Mouse (Mus musculus) kidney, postnatal 25 days (tissue): Measurements from ENCODE around the gene Rimbp2.
A peak's percentile ranks its signal among the peaks of the same experiment; 100 is the strongest.

Source experiments
- DNase-seq, 2 experiments: peaks; one replicate each; pipeline ENCODE4 v3.0.0; 2021; ENCODE audit warnings: mixed read lengths in 2 of 2

Gene Rimbp2

DNA sequence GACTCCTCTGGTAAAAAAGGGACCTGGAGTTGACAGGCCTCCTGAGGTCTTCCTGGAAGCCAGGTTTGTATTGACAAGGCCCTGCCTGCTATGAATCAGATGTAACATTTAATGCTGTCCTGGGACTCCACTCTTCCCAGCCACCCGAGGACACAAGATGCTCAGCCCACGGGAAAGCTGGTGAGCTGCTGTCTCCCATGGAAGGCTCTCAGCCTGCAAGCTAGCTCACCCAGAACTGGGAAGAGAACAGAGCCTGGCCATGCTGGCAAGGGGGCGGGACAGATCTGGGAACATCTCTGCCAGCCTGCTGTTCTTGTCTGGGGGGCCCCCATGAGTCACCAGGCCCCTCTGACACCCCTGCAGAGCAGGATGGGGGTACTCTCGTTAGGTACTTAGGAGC, 111.7 kb downstream of the Rimbp2 start:
- no peak for DNase-seq

DNA sequence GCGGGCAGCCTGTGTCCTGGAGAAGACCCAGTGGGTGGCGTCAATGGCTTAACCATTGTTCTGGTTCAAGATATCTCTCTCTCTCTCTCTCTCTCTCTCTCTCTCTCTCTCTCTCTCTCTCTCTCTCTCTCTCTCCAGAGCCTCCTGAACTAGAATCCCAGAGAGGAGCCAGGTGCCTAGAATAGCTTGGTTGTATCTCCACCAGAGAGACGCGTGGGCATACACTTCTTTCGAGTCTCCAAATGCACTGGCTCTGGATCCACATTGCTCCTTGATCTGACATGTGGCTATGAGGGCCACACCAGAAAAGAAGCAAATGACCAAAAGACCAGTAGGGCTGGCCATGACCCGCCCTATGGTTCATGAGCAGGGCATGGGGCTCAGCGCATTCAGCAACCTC, 116.2 kb downstream of the Rimbp2 start:
- no peak for DNase-seq

DNA sequence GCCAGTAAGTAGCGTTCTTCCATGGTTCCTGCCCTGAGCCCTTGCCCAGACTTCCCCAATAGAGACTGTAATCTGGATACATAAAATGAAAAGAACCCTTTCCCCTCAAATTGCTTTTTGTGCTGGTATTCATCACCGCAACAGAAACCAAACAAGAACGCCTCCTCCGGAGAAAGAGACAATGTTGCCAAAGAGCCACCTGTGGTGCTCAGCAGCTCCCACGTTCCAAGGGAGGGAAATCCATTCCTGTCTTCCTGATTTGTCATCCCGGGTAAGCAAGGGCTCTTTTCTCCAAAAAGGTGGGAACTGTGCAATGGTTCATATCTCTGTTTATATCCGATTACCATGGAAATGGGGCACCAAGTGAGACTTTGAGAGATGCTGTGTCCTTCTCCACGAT, 119.2 kb downstream of the Rimbp2 start:
- no peak for DNase-seq

DNA sequence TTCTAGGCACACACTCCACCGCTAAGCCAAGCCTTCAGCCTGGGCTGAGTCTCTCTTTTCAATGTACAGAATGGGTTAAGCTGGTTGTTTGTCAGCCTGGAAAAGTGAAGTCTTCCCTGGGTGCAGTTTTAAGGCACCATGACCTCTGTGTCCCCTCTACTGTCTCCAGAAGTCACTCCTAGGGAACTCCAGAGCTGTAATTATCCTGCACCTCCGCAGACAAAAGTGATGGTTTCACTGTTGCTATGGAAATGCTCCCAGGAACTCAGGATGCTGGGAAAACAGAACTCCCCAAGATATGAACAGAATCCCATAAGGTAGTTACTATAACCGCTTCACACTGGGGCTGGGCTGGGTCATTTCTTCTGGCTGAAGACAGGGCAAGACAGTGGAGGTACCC, 130.4 kb downstream of the Rimbp2 start:
- DNase-seq: no peak

DNA sequence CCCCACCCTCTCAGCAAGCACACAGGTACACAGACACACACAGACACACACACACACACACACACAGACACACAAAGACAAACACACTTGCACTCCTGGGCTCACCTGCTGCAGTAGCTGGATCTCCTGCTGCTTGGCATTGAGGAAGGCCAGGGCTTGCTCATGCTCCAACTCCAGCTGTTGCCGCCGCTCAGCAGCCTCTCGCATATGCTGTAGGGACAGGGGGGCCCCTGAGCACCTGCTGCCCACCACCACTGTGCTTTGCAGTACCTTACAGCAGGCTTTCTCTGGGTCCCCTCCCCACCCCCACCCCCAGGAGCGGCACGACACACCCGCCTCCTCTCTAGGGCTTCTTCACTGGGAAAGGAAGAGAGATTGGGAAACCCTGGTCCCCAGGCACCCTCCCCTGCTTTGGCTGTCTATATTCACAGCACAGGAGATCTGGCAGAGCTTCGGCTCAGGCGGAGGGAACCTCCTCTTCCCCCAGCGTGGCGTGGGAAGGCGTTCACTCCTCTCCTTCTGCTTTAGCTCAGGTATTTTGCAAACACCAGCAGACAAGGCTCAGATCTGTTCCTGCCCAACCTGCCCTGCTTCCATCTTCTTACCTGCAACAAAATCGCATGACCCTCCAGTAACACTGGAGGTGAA, 133.5 kb downstream of the Rimbp2 start:
- DNase-seq: no peak

DNA sequence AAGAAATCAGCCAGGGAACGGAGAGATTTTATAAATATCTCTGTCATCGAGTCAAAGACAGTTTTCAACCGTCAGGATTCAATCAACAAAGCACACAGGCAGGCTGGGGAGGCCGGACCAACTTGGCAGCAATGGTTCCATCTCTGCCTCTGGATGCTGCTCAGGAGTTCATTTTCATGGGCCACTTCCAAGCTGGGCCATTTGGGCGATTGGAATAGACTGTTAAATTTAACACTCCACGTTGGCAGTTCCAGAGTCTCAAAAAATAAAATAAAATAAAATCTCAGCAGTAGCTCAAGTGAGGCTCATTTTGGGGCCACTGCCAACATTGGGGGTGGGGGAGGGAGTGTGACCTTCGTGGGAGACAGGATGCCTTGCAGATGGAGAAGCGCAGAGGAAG, 137.7 kb downstream of the Rimbp2 start:
- DNase-seq: no peak

DNA sequence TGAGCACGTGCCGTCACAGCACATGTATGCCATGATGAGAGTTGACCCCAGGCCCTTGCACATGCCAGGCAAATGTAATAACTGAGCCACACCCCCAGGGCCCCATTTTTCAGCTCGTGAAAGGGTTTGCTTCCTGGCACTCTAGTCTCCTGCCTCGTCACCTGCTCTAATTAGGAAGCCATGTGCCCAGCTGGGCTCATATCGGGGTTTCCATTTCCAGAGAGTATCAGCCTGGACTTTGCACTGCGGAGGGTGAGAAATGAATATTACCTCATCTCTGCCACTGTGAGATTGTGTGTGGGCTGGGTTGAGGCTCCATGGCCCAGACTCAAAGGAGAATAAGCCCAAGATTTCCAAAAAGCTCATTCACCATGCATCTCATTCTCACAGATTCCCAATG, 138.2 kb downstream of the Rimbp2 start:
- no peak for DNase-seq

DNA sequence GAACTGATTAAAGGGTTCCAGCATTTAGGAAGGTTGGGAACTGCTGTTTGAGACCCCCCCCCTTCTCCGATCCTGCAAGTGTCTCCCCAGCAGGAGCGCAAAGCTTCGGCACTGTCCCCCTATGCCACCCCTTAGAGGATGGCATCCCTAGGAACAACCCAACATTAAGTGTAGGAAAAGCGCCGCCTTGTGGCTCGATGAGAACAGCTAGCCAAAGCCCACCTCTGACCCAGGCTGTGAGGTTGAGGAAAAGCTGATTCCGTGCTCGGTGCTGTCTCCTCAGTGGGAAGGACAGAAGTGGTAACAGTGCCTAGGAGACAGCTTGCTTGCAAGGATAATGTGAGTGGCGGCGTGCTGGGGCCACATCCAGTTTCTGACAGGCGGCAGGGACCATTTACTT, 140.2 kb downstream of the Rimbp2 start:
- no peak for DNase-seq

DNA sequence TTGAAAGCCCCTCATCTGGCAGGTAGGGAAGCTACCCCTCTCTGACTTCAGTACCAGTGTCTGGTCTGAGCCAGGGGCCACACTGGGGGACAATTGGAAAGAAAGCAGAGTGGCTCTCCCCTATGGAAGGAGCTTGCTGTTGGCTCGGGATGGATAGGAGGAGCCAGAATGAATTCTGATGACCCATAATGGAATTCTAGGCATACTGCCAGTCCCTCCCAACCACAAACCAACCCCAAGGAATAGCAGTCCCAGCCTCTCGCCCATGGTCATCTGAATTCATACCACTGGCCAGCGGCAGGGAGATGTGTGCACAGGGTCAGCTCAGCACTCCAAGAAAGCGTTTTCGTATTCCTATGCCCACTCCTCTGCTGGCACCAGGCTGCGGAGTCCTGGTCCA, 141.9 kb downstream of the Rimbp2 start:
- DNase-seq: no peak

DNA sequence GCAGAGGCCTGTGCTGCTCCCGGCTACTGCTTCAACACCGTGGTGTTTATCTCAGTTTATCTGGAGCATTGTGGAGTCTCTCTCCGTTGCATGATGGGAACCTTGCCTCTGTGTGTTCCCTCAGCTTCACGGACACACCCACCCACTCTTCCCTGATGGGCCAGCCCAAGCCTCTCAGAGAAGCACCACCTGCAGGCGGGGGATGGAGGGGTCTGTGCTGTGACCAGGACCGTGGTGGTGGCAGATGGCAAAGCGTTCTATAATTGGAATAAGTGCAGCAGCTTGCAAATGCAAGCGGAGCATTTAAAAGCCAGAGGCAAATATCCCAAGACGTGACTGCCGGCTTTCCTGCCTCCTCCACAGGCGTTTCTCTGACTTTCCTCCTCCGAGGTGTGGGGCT, 143.3 kb downstream of the Rimbp2 start:
- DNase-seq: no peak

DNA sequence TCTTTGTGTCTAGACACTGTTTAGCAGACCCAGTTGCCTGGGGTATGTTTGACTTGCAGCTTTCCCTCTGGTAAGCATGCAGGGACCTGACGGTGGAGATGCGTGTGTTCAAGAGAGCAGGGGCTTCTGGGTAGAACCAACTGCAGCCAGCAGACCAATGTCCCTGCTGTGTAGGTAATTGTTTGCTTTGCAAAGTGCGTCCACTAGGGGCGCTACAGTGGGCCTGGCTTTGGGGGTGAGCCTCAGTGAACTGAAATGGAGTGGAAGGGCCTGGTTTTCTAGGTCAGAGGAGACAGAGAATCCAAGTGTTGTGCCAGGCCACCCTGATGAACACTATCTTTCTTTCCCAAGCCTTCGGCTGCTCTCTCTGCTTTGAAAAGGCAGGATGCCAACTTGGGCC, 143.9 kb downstream of the Rimbp2 start:
- DNase-seq: peak in 1 of 2 experiments; percentile 10

DNA sequence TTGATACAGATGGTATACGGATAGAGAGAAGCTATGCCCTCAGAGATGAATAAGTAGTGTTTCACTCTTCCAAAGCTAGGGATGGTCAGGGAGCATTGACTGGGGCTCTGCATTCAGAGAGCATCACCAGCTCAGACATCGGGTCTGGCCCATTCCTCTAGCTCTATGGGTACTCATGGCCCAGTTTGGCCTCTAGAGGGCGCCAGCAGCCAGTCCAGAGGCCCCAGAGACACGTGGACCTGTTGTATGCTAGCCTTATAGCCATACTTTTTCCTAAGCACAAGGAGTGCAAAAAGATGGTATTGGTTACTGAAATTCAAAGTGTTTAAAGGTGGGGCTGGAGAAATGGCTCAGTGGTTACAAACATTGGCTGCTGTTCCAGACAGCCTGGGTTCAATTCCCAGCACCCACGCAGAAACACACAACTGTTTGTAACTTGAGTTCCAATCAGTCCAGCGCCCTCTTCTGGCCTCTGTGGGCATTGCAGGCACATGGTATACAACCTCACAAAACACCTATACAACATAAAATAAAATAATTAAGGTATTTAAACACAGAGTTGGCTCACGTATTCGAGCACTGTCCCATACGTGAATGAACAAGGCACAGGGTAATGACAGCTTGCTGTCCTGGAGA, 144.6 kb downstream of the Rimbp2 start:
- DNase-seq: peak in 1 of 2 experiments; percentile 23

DNA sequence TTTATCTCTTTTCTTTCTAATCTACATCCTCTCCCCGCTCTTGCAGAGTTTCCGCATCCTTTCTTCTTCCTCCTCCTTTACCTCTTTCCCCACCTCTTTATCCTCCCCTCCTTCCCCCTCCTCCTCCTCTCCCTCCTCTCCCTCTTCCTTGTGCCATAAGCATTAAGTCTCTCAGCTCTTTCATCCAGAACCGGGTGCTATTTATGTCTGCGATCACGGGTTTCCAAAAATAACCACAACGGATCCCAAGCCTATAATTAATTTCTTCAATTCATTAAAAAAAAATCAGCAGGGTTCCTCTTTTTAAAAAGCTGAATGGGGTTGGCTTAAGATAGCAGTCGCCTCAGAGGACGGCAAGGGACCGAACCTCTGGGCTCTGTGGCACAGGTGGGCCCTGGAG, 145.9 kb downstream of the Rimbp2 start:
- DNase-seq: no peak

DNA sequence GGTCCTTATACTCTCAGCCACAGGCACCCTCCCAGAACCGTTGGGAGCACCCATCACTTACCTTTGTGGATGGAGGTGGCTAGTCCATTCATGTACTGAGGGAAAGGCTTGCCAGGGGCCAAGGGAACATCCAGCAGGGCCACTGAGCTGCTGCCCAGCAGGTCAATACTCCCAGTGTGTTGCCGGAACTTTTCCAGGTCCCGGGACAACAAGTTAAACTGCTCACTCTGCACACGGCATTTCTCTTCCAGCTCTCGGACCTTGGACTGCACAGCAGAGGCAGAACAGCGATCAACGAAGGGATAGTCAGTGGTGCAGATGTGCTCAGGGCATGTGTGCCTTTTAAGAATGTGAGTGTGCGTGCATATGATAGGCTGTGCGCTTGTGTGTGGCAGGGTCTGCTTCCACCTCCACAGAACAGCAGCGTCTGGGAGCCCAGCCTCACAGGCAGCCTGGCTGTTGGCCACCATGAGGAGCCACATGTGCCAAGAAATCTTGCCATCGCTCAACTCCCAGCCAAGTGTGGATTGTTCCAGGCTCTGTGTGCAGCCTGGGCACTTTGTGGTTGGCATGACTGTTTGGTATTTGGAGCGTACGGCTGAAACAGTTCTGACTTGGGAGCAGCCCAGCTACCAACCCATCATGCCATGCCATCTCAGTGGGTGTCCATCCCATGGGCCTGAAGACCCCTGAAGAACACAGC, 146.8 kb downstream of the Rimbp2 start:
- no peak for DNase-seq

DNA sequence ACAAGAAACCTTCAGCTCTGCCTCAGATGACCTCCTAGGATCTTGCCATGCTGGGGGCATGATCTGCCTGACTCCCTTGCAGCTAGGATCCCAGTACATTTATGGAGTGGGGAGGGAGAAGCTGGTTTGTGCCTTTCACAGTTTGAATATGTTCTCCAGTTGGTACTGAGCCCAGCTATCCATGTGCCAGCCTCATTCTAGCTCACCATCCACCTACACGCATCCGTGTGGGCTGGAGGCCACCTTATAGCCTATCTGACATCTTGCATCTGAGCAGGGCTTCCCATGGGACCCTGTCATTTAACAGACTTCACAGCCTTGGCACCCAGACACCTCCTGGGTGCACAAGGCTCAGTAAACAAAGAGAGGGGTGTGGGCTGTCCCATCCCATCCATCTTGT, 148.2 kb downstream of the Rimbp2 start:
- no peak for DNase-seq

DNA sequence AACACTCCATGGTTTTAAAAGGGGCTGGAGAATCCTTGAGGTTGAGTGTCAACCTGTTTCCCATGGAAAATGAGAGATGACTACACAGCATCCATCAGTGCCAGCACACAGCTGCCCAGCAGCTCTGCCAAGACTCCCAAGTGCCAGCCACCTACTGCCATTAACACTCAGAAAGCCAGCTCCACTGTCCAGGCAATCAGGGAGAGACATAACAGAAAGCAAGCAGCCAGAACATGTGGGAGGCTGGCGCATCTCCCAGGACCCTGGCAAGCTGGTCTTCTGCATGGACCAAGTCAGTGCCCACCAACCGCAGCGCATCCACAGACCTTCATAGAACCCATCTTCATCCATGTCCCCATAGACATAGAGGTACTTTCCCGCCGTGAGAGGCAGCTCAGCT, 152.7 kb downstream of the Rimbp2 start:
- no peak for DNase-seq

DNA sequence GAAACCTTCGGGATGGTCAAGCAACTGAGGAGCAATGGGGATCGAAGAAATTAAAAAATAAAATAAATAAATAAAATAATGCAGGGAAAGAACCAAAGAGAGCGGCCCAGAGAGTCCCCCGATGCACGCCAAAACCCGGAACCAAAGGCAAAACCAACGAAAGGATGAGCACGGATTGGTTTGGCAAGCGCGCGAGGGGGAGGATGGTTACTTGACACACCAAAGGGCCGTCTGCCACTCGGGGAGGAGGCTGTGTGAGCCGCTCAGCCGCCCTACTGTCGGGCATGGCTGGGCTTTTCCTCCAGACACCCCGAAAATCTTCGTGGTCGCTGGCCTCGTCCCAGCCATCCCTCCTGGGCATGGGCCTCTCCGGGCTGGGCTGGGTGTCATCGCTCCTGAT, 171.7 kb downstream of the Rimbp2 start:
- no peak for DNase-seq

DNA sequence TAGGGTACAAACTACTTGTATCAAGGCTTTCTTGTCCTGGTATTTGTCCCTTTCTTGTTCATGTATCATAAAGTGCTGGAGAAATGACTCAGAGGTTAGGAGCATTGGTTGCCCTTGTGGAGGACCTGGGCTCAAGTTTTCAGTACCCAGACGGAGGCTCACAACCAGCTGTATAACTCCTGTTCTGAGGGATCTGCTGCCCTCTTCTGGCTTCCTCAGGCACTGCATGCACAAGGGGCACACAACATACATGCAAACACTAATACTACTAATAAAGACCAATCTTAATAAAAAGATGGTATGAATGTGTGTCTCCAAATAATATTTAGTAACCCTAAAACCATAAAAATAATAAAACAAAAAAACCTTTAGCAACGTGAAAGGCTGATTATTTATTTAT, 176.9 kb downstream of the Rimbp2 start:
- DNase-seq: no peak

DNA sequence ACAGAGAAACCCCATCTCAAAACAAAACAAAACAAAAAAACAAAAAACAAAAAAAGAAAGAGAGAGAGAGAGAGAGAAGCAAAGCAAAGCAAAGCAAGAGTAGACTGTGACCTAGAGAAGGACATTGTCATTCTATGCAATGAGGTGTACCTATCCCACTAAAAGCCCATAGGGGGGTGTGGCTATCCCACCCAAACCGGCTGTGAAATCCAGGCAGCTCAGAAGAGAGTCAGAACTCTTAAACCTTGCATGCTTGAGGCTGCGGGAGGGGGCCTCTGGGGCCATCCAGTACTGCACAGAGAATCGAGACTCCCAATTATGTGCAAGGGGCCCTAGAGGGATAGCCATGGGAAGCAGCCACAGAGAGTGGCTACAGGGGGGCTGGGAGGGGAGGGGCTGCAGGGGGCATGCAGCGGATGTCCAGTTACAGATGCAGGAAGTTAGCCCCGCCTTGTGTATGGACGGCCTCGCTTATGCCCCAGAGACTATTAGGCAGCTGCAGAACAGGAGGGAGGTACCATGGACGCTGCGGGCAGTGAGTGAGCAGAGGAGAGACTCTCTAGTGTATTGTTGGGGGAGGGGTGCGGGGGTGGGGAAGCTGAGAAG, 184.2 kb downstream of the Rimbp2 start:
- DNase-seq: no peak

DNA sequence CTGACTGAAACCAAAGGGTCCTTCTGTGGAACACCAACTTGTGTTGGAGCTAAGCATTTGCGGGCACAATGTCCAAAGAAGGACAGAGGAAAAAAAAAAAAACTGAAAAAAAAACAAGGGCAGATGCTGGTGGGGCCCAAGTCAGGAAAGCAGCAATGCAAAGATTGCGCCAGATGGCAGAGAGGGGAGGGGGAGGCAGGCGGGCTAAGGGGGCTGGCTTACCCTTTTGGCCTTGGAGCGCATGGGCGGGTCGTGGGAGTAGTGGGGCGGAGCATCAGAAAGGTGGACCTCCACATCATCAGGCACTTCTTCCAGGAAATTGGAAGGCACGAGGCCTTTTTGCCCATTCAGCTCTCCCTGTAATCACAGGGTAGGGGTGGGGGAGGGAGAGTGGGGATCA, 192.2 kb downstream of the Rimbp2 start:
- no peak for DNase-seq

DNA sequence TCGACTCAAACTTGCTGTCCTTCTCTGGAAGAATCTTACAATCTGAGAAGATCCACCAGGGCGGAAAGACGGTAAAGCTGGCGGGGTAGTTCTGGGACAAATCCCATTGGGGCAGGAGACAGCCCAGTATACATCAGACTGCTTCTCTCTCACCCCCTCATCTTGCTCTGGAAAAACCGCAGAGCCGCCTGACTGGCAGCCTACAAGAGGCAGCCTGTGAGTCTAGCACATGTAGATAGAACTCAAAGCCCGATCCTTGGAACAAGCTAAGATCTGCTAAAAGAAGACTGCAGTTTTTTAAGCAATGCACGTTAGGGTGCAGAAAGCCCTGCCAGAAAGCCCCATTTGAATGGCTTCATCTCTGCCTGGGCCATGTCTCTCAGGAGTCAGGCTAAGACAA, 207.0 kb downstream of the Rimbp2 start:
- DNase-seq: no peak

DNA sequence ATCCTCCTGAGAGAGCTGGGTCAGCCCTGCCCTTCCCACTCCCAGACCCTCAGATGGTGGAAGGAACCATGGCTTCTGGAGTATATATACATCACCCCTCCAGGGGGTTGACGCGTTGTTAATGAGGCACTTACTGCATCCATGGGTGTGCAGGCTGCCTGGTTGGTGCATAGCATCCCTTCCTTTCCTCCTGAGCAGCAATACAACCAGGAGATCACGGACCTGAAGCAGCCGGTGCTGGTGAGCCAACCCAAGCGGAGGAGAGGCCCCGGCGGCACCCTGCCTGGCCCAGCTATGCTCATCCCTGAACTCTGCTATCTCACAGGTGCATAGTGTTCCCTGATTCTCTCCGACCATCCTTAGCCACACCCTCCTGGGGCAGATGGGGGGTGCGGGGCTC, 208.1 kb downstream of the Rimbp2 start:
- no peak for DNase-seq

DNA sequence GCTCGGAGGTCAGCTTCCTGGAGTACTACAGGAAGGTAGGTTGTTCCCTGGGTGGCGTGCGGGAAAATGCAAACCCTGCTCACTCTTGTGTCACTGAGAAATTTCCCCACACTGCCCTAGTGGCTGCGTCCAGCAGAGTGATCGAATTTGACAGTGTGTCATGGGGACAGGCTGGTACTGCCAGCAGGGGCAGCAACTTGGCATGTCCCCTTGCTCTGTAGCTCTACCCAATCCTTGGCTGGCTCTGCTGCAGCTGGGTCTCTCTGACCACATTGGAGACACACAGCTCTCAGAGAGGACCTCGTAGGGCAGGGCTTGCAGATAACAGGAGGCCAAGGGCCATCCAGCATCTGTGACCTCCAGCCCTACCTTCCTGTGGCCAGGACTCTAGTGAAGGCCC, 208.9 kb downstream of the Rimbp2 start:
- no peak for DNase-seq

DNA sequence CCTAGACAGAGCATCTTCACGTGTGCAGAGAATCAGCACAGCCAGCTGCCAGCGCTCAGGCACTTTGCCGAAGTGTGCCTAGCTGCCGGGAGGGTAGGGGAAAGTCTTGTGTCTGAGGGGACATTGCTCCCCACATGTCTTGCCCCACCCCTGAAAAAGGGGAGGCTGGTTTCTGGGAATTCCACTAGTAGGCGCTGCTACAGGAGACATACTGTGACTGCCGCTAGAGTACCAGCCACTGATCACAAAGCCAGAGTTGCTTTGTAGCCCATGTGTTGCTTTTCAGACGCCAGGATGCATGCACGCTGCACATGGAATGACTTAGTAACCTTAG, 213.5 kb downstream of the Rimbp2 start:
- no peak for DNase-seq
